Mouse (Mus musculus) small intestine, adult 2 months (tissue): Measurements from ENCODE around the gene Ptn.

Experiments
- CTCF ChIP-seq: fragments of 200-500 bp; IDR thresholded peaks from 2 replicates; pipeline ENCODE4 v1.5.1; 2012; ENCODE audit warnings: low read depth, mild to moderate bottlenecking, control low read depth, inconsistent platforms, low read length, moderate library complexity, mixed read lengths; ENCODE audit not compliant: insufficient replicate concordance, insufficient read length; ENCODE audit errors: extremely low read depth
- POLR2A ChIP-seq: fragments of 200-500 bp; IDR thresholded peaks from 2 replicates; pipeline ENCODE4 v1.6.1; 2012; ENCODE audit warnings: low read depth, mild to moderate bottlenecking, control low read depth, inconsistent platforms, low read length, moderate library complexity

- no peak for TF ChIP-seq POLR2A
- TF ChIP-seq CTCF = no peak
These were observed 137.4 kb downstream of the Ptn start for GRCm38 (mm10) chr6:36672399-36673221.
